Mouse (Mus musculus): ENCODE measurements around the gene Zcchc18. TPM values are rescaled to one million over a fixed set of nuclear protein-coding genes. Genes with fewer than 3 reads are reported as not detected.

Gene Zcchc18
- polyA plus RNA-seq, 1 experiment from 2014 or later, result 0.88 TPM

GRCm38 (mm10) chrX:137015099-137015709 is 22.2 kb downstream of the Zcchc18 start:
- H3K4me2 ChIP-seq (replicated peaks; ENCODE audit: low read depth, low read length), result no peak overlapping the region
- H3K36me3 ChIP-seq (ENCODE audit: insufficient read depth, low read length), result no peaks in the 10 kb centered on the region
- ATAC-seq (no peak; the same call in 1 of the 2 replicates), DNase-seq (ENCODE audit: low spot score) (peak; percentile 69)
- no peak overlapping the region for H3K4me3 ChIP-seq (ENCODE audit: low read depth, low read length)
- H3K27ac ChIP-seq (ENCODE audit: low read length), result no peak overlapping the region
- H3K4me1 ChIP-seq (ENCODE audit: insufficient read depth, low read depth, low read length), result no peaks in the 10 kb centered on the region
- TF ChIP-seq CTCF (IDR thresholded peaks at IDR 0.05) (peak; percentile 69), EP300 (IDR thresholded peaks at IDR 0.05) (no peak)
- H3K9me3 ChIP-seq (ENCODE audit: low read length), result no peaks in the 10 kb centered on the region
- 53% methylated on average over 6 of the region's 6 CpGs for WGBS
- H3K27me3 ChIP-seq (replicated peaks; ENCODE audit: insufficient read depth, low read length), result no peaks in the 10 kb centered on the region
- H3K9ac ChIP-seq (replicated peaks; ENCODE audit: low read depth), result no peak overlapping the region

GRCm38 (mm10) chrX:137017668-137018067 is 24.7 kb downstream of the Zcchc18 start:
- H3K4me3 ChIP-seq (ENCODE audit: low read depth, low read length), result no peak overlapping the region
- no peaks in the 10 kb centered on the region for H3K27me3 ChIP-seq (replicated peaks; ENCODE audit: insufficient read depth, low read length)
- no peak overlapping the region for H3K4me2 ChIP-seq (replicated peaks; ENCODE audit: low read depth, low read length)
- H3K9ac ChIP-seq (replicated peaks; ENCODE audit: low read depth), result no peak overlapping the region
- TF ChIP-seq CTCF (IDR thresholded peaks at IDR 0.05) (no peak), EP300 (IDR thresholded peaks at IDR 0.05) (no peak)
- DNase-seq (ENCODE audit: low spot score) (no peak), ATAC-seq (no peak)
- no peaks in the 10 kb centered on the region for H3K36me3 ChIP-seq (ENCODE audit: insufficient read depth, low read length)
- H3K9me3 ChIP-seq (ENCODE audit: low read length), result no peaks in the 10 kb centered on the region
- 86% methylated on average over 1 of the region's 1 CpGs for WGBS
- no peak overlapping the region for H3K27ac ChIP-seq (ENCODE audit: low read length)
- H3K4me1 ChIP-seq (ENCODE audit: insufficient read depth, low read depth, low read length), result no peaks in the 10 kb centered on the region

GRCm38 (mm10) chrX:137019310-137019709 is 26.4 kb downstream of the Zcchc18 start:
- Histone ChIP-seq H3K9me3 (ENCODE audit: low read length) (no peaks in the 10 kb centered on the region), H3K27me3 (replicated peaks; ENCODE audit: insufficient read depth, low read length) (no peaks in the 10 kb centered on the region), H3K4me3 (ENCODE audit: low read depth, low read length) (no peak overlapping the region), H3K27ac (ENCODE audit: low read length) (no peak overlapping the region), H3K9ac (replicated peaks; ENCODE audit: low read depth) (no peak overlapping the region), H3K4me1 (ENCODE audit: insufficient read depth, low read depth, low read length) (no peaks in the 10 kb centered on the region), H3K4me2 (replicated peaks; ENCODE audit: low read depth, low read length) (no peak overlapping the region), H3K36me3 (ENCODE audit: insufficient read depth, low read length) (no peaks in the 10 kb centered on the region)
- WGBS, result 30% methylated on average over 1 of the region's 1 CpGs
- peak; percentile 59 for DNase-seq (ENCODE audit: low spot score)
- peak; percentile 60 for ATAC-seq
- TF ChIP-seq CTCF (IDR thresholded peaks at IDR 0.05) (peak; percentile 76), EP300 (IDR thresholded peaks at IDR 0.05) (no peak)

- TF ChIP-seq CTCF (IDR thresholded peaks at IDR 0.05) (no peak), EP300 (IDR thresholded peaks at IDR 0.05) (peak; percentile 97)
- no peak overlapping the region for H3K4me3 ChIP-seq (ENCODE audit: low read depth, low read length)
- H3K36me3 ChIP-seq (ENCODE audit: insufficient read depth, low read length), result no peaks in the 10 kb centered on the region
- H3K9me3 ChIP-seq (ENCODE audit: low read length), result no peaks in the 10 kb centered on the region
- DNase-seq (ENCODE audit: low spot score) (peak; percentile 76), ATAC-seq (peak; percentile 95)
- H3K4me2 ChIP-seq (replicated peaks; ENCODE audit: low read depth, low read length), result 0 out of 2 replicates have a peak overlapping the region, but pooled peaks have one; percentile 14
- H3K27me3 ChIP-seq (replicated peaks; ENCODE audit: insufficient read depth, low read length), result no peaks in the 10 kb centered on the region
- 0 out of 2 replicates have a peak overlapping the region, but pooled peaks have one; percentile 54 for H3K27ac ChIP-seq (ENCODE audit: low read length)
- H3K4me1 ChIP-seq (ENCODE audit: insufficient read depth, low read depth, low read length), result no peaks in the 10 kb centered on the region
- WGBS, result 50% methylated on average over 8 of the region's 8 CpGs
- H3K9ac ChIP-seq (replicated peaks; ENCODE audit: low read depth), result no peak overlapping the region
These were observed 38.0 kb downstream of the Zcchc18 start for GRCm38 (mm10) chrX:137030916-137031315.

- no peaks in the 10 kb centered on the region for H3K4me1 ChIP-seq (ENCODE audit: insufficient read depth, low read depth, low read length)
- peak; percentile 25 for DNase-seq (ENCODE audit: low spot score)
- H3K36me3 ChIP-seq (ENCODE audit: insufficient read depth, low read length), result no peaks in the 10 kb centered on the region
- no peaks in the 10 kb centered on the region for H3K9me3 ChIP-seq (ENCODE audit: low read length)
- H3K4me2 ChIP-seq (replicated peaks; ENCODE audit: low read depth, low read length), result 0 out of 2 replicates have a peak overlapping the region, but pooled peaks have one; percentile 14
- peak; percentile 53 for ATAC-seq
- H3K27me3 ChIP-seq (replicated peaks; ENCODE audit: insufficient read depth, low read length), result no peaks in the 10 kb centered on the region
- no peak for TF ChIP-seq CTCF (IDR thresholded peaks at IDR 0.05)
- TF ChIP-seq EP300 (IDR thresholded peaks at IDR 0.05), result no peak
- no peak overlapping the region for H3K9ac ChIP-seq (replicated peaks; ENCODE audit: low read depth)
- WGBS, result 75% methylated on average over 5 of the region's 5 CpGs
- H3K4me3 ChIP-seq (ENCODE audit: low read depth, low read length), result no peak overlapping the region
- H3K27ac ChIP-seq (ENCODE audit: low read length), result peak overlapping the region; percentile 54; the same call in 1 of the 2 replicates
These were observed 38.8 kb downstream of the Zcchc18 start for GRCm38 (mm10) chrX:137031726-137032125.

- no peak for TF ChIP-seq CTCF (IDR thresholded peaks at IDR 0.05)
- no peak for TF ChIP-seq EP300 (IDR thresholded peaks at IDR 0.05)
- 70% methylated on average over 4 of the region's 4 CpGs for WGBS
- no peak for DNase-seq (ENCODE audit: low spot score)
These were observed 41.4 kb downstream of the Zcchc18 start for GRCm38 (mm10) chrX:137034322-137034721.

More at GRCm38 (mm10) chrX:137034322-137034721, 41.4 kb downstream of the Zcchc18 start:
- H3K9me3 ChIP-seq (ENCODE audit: low read length), result no peaks in the 10 kb centered on the region
- ATAC-seq, result no peak
- H3K4me1 ChIP-seq (ENCODE audit: insufficient read depth, low read depth, low read length), result no peaks in the 10 kb centered on the region
- no peaks in the 10 kb centered on the region for H3K27me3 ChIP-seq (replicated peaks; ENCODE audit: insufficient read depth, low read length)
- no peak overlapping the region for H3K4me2 ChIP-seq (replicated peaks; ENCODE audit: low read depth, low read length)
- H3K27ac ChIP-seq (ENCODE audit: low read length), result no peak overlapping the region
- no peak overlapping the region for H3K9ac ChIP-seq (replicated peaks; ENCODE audit: low read depth)
- H3K36me3 ChIP-seq (ENCODE audit: insufficient read depth, low read length), result no peaks in the 10 kb centered on the region
- H3K4me3 ChIP-seq (ENCODE audit: low read depth, low read length), result no peak overlapping the region
